Mouse (Mus musculus): ENCODE results near the gene Thap12.

DNA sequence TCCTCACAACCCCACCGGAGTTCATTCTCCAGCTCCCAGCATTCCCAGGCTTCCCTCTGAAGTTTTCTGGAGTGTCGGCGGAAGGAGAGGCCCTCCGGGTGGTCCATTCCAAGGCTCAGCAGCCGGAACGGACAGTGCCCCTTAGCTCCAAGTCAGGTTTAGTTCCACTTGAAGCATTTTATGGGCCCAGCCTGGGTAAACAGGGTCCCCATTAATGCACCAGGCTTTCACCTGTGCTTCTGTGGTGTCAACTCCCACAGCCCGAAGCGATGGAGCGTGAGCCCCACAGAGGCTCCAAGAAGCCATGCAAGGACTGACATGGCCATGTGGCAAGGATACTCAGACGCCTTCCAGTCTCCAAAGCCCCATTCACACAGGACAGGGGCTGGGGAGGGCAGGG lies 61.0 kb downstream of the Thap12 start:
- TF ChIP-seq EP300 (IDR thresholded peaks at IDR 0.05; ENCODE audit: low read length) (no peak), RCOR1 (conservative IDR thresholded peaks at IDR 0.05; ENCODE audit: low read depth, low read length) (no peak), MEF2A (IDR thresholded peaks at IDR 0.05; ENCODE audit: borderline replicate concordance, low read depth, low read length) (no peak), TBP (conservative IDR thresholded peaks at IDR 0.05; ENCODE audit: low read depth, low read length) (no peak), ZC3H11A (IDR thresholded peaks at IDR 0.05; ENCODE audit: low read depth, low read length) (no peak), BHLHE40 (IDR thresholded peaks at IDR 0.05; ENCODE audit: low read depth, low read length) (no peak), ZNF384 (IDR thresholded peaks at IDR 0.05; ENCODE audit: low read depth, low read length) (no peak), KAT2A (IDR thresholded peaks at IDR 0.05; ENCODE audit: insufficient replicate concordance, low read length) (no peak), CTCF (conservative IDR thresholded peaks at IDR 0.05 in 1 of 2, IDR thresholded peaks at IDR 0.05 in 1 of 2; ENCODE audit: low read depth in 2 of 2, low read length in 2 of 2) (no peak), MAFK (IDR thresholded peaks at IDR 0.05; ENCODE audit: insufficient replicate concordance, low read length) (no peak), POLR2A (IDR thresholded peaks at IDR 0.05; ENCODE audit: low read depth, low read length) (no peak)

Measured in CH12.LX (cell line).